ENCODE assay signal across 13 mouse cellular contexts in genomic region chr4:88793936-88794675, GRCm38 (mm10). TPM values are rescaled to one million over a fixed set of nuclear protein-coding genes. Genes with fewer than 3 reads are reported as not detected.
DNase-seq lines count a peak whose midpoint lies in the region; ATAC-seq and TF ChIP-seq lines count a peak whose summit lies in the region.
"Not testable (repeated sequence)": the region's sequence is repeated elsewhere in the genome, so short reads cannot be mapped to it uniquely, and the experiment has no call there.
"Had no signal": no experiment of that assay in that cellular context is flagged by ENCODE, and none has a peak within 500 bp of the region (broad histone marks: within the 10 kb centered on the region; RNA-seq: fewer than 3 reads in every experiment).

Gene Gm13275, plus strand, starts transcription at chr4:88794487.

- ATAC-seq in intestine, postnatal 0 days, result not testable (repeated sequence)

- not testable (repeated sequence) for H3K9me3 ChIP-seq in intestine, postnatal 0 days (ENCODE audit: control insufficient read depth)

- H3K4me2 ChIP-seq in intestine, postnatal 0 days (replicated peaks; ENCODE audit: low read depth), result not testable (repeated sequence)

- H3K27ac ChIP-seq in intestine, postnatal 0 days (ENCODE audit: low read depth, low read length), result not testable (repeated sequence)

- WGBS in intestine, postnatal 0 days, result 0% methylated on average over 13 of the region's 52 CpGs

- peak; percentile 42 for TF ChIP-seq CTCF in intestine, postnatal 0 days (IDR thresholded peaks at IDR 0.05; ENCODE audit: low read depth)

- H3K4me3 ChIP-seq in intestine, postnatal 0 days (ENCODE audit: low read depth, low read length), result not testable (repeated sequence)

- H3K9ac ChIP-seq in intestine, postnatal 0 days (ENCODE audit: low read depth, low read length), result not testable (repeated sequence)

- H3K4me1 ChIP-seq in intestine, postnatal 0 days (replicated peaks; ENCODE audit: control insufficient read depth, insufficient read depth, low read length), result not testable (repeated sequence)

- H3K27me3 ChIP-seq in intestine, postnatal 0 days (replicated peaks; ENCODE audit: control insufficient read depth, insufficient read depth, low read length), result not testable (repeated sequence)

- H3K36me3 ChIP-seq in intestine, postnatal 0 days (ENCODE audit: control insufficient read depth, insufficient read depth), result not testable (repeated sequence)

- peak; percentile 78 to 85 for DNase-seq in B cell, adult 2 months
- peak; percentile 88 for DNase-seq in cerebellum, adult 9-10 months
- peak; percentile 52 for DNase-seq in gastrocnemius, postnatal 10 days
- peak; percentile 50 for DNase-seq in layer of hippocampus, adult 9-11 months
- peak; percentile 60 to 71 for DNase-seq in lung, adult 18-20 months
- peak; percentile 55 to 66 for DNase-seq in right cerebral cortex, adult 2 months (ENCODE audit: low spot score in 2 of 2)
- DNase-seq in thymus, postnatal 14 days, result peak; percentile 68

RNA-seq across cellular contexts. Expression of gene Gm13275, which starts in this region (rescaled TPM):
- not detected for total RNA-seq in gastrocnemius, postnatal 10 days (2021)
- polyA plus RNA-seq in intestine, postnatal 0 days (2015; fragmentation: Nextera tagmentation; extraction: Ambion mirVana), result not detected in 2 replicates
- total RNA-seq: neutrophil, adult 5-6 weeks had no signal
- polyA plus RNA-seq: embryonic facial prominence, embryonic 14.5 days; hindbrain, embryonic 16.5 days; midbrain, embryonic 11.5 days; testis, adult 2 months had no signal

Comparison
In these comparisons a context has a peak if more than half of its experiments do, and no peak if none do; other contexts are left out.
1. Peak in DNase-seq in gastrocnemius, postnatal 10 days; RNA of the gene not detected or under 1 TPM.